Mouse (Mus musculus): Measurements from ENCODE around the gene Prdm2. TPM values are rescaled to one million over a fixed set of nuclear protein-coding genes. Genes with fewer than 3 reads are reported as not detected.

Gene Prdm2
- polyA plus RNA-seq (2012) = 0.29 and 0.59 TPM in 2 replicates

DNA sequence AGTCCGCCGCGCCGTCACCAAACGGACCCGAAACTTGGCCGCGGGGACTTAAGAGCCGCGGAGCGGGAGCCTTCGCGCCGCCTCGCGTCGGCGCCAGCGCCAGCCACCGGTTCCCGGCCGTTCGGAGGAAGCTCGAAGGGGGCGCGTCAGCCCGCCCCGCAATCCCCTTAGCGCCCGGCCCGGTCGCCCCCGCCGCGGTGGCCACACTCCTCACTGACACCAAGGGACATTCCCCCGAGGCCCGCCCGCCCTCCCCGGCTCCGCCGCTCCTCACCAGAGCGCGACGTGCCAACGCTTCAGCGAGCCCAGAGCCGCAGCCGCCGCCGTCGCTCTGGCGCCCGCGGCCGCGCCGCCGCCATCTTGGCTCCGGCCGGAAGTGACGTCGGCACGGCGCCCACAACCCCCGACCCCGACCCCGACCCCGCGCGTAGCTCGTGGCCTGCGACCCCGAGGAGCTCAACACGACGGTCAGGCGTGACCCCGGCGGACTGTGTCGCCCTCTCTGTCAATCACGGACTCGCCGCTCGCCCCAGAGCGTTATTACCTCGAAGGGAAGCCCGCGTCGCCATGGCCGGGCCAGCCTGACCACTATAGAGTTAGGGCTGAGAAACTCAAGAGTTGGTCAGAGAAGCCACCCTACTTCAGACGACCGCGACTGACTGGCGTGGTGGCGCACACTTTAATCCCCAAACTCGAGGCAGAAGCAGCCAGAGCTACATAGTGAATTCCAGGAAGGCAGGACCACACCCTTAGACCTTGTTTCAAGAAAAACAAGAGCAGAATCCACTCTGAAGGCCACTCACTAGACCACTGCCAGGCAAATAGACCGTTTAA lies at the start of gene Prdm2:
Gene Prdm2, minus strand, starts transcription at position 655 of the 834 bp plus-strand sequence.
- TF ChIP-seq GATA1 (IDR thresholded peaks at IDR 0.05; ENCODE audit: low read length) (no peak), TAL1 (IDR thresholded peaks at IDR 0.05; ENCODE audit: low read length) (no peak)
- peak within 1 kb of the TSS; percentile 87 for H3K4me3 ChIP-seq (replicated peaks)
- H3K36me3 ChIP-seq (ENCODE audit: control insufficient read depth) = peaks cover 3% of the 10 kb centered on the region
- no peaks in the 10 kb centered on the region for H3K9me3 ChIP-seq (ENCODE audit: control insufficient read depth, low read length)
- peaks cover 24% of the 10 kb centered on the region for H3K4me1 ChIP-seq (ENCODE audit: control insufficient read depth)
- peaks cover 6% of the 10 kb centered on the region for H3K27me3 ChIP-seq (ENCODE audit: control insufficient read depth)

DNA sequence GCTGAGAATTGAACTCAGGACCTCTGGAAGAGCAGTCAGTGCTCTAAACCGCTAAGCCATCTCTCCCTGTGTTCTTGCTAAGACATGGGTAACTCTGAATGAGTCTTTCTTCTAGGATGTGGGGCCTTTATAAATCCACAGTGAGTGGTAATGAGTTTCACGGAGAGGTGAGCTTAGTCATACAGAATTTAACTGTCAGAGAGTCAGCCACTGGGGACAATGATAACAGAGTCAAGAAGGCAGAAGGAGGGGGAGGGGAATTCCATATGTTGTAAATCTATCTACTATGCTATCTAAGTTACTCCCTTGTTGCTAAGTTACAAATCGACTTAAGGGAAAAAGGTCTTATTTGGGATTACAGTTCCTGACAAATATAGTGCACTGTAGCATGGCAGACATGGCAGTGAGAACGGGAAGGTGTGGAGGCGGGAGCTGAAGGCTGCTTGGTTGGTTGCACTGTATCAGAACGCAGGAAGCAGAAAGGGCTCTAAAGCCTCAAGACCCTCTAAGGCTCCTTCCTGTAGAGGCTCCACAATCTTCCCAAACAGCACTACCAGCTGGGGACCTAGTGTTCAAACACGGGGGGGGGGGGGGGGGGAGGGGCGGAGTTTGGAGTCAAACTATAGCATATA lies 47.0 kb upstream of the Prdm2 start:
- TF ChIP-seq TAL1 (IDR thresholded peaks at IDR 0.05; ENCODE audit: low read length) (no peak), GATA1 (IDR thresholded peaks at IDR 0.05; ENCODE audit: low read length) (no peak)
- Histone ChIP-seq H3K9me3 (ENCODE audit: control insufficient read depth, low read length) (no peaks in the 10 kb centered on the region), H3K4me3 (replicated peaks) (no peak overlapping the region), H3K36me3 (ENCODE audit: control insufficient read depth) (no peaks in the 10 kb centered on the region), H3K27me3 (ENCODE audit: control insufficient read depth) (no peaks in the 10 kb centered on the region), H3K4me1 (ENCODE audit: control insufficient read depth) (no peaks in the 10 kb centered on the region; the same call in none of the 2 replicates)

DNA sequence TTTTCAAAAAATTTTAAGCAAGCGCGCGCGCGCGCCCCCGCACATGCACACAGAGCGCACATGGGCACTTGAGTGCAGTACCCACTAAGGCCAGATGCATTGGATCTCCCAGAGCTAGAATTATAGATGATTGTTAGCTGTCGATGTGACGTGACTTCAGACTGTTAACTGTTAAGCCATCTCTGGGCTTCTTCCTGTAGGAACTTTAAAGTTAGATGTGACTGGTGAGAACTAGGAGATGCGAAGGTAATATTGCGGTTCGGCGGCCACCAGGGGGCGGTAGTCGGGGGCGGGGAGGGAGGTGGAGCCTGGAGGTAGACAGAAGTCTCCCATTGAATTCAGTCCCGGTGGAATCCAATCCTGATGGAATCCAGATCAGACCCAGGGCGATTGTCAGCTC lies 45.7 kb upstream of the Prdm2 start:
- Histone ChIP-seq H3K4me1 (ENCODE audit: control insufficient read depth) (no peaks in the 10 kb centered on the region; the same call in none of the 2 replicates), H3K36me3 (ENCODE audit: control insufficient read depth) (no peaks in the 10 kb centered on the region), H3K4me3 (replicated peaks) (no peak overlapping the region), H3K9me3 (ENCODE audit: control insufficient read depth, low read length) (no peaks in the 10 kb centered on the region), H3K27me3 (ENCODE audit: control insufficient read depth) (no peaks in the 10 kb centered on the region)
- no peak for TF ChIP-seq TAL1 (IDR thresholded peaks at IDR 0.05; ENCODE audit: low read length)
- no peak for TF ChIP-seq GATA1 (IDR thresholded peaks at IDR 0.05; ENCODE audit: low read length)

DNA sequence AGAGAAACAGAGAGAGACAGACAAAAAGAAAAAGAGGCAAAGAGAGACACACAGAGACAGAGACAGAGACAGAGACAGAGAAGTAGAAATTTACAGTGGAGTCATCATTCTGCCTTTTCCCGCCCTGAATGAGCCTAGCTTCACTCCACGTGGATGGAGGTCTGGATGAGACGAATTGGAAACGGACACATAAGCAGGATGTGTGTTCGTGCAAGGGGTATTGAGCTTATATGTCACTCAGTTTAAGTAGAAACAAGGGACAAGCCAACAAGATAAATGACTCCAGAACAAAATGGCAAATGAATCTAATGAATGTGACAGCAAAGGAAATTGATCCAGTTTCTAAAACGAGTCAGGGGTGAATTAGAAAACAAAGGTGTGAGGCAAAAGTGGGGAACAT lies 45.2 kb upstream of the Prdm2 start:
- Histone ChIP-seq H3K9me3 (ENCODE audit: control insufficient read depth, low read length) (peaks cover 5% of the 10 kb centered on the region), H3K27me3 (ENCODE audit: control insufficient read depth) (no peaks in the 10 kb centered on the region), H3K4me1 (ENCODE audit: control insufficient read depth) (no peaks in the 10 kb centered on the region; the same call in none of the 2 replicates), H3K36me3 (ENCODE audit: control insufficient read depth) (no peaks in the 10 kb centered on the region), H3K4me3 (replicated peaks) (no peak overlapping the region)
- TF ChIP-seq TAL1 (IDR thresholded peaks at IDR 0.05; ENCODE audit: low read length) (no peak), GATA1 (IDR thresholded peaks at IDR 0.05; ENCODE audit: low read length) (no peak)

DNA sequence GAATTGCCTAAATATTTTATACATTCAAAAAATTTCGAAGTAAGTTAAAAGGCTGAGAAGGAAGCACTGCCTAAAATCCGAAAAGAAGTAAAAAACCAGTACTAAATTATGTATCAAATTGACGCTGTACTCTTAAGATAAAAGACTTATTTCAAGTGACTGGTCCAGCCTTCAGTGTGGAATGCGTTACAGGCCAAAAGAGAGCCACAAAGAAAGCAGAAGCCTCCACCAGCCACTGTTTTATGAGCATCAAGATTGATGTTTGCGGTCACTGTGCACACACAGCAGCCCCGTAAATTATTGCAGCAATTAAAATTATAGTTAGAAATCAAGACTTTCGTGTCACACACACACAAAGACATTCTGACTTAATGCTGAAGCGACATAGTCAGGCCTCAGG lies 42.7 kb upstream of the Prdm2 start:
- no peak overlapping the region for H3K4me3 ChIP-seq (replicated peaks)
- TF ChIP-seq GATA1 (IDR thresholded peaks at IDR 0.05; ENCODE audit: low read length) (no peak), TAL1 (IDR thresholded peaks at IDR 0.05; ENCODE audit: low read length) (no peak)

DNA sequence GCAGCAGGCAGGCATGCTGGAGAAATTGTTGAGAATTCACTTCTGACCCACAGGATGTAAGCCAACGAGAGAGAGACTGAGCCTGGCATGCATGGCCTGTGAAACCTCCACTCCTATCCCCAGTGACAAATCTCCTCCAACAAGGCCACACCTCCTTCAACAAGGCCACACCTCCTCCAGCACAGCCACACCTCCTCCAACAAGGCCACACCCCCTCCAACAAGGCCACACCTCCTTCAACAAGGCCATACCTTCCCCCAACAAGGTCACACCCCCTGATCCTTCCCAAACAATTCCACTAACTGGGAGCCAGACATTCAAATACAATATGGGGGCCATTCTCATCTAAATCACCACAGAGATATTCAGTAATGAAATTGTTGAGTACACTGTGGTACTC lies 40.6 kb upstream of the Prdm2 start:
- Histone ChIP-seq H3K4me1 (ENCODE audit: control insufficient read depth) (no peaks in the 10 kb centered on the region), H3K36me3 (ENCODE audit: control insufficient read depth) (no peaks in the 10 kb centered on the region), H3K27me3 (ENCODE audit: control insufficient read depth) (no peaks in the 10 kb centered on the region), H3K9me3 (ENCODE audit: control insufficient read depth, low read length) (peaks cover 7% of the 10 kb centered on the region), H3K4me3 (replicated peaks) (no peak overlapping the region)
- TF ChIP-seq TAL1 (IDR thresholded peaks at IDR 0.05; ENCODE audit: low read length) = no peak
- TF ChIP-seq GATA1 (IDR thresholded peaks at IDR 0.05; ENCODE audit: low read length) = no peak

More for the DNA sequence above, 42.7 kb upstream of the Prdm2 start:
- H3K27me3 ChIP-seq (ENCODE audit: control insufficient read depth) = no peaks in the 10 kb centered on the region
- H3K9me3 ChIP-seq (ENCODE audit: control insufficient read depth, low read length) = peaks cover 7% of the 10 kb centered on the region
- H3K36me3 ChIP-seq (ENCODE audit: control insufficient read depth) = no peaks in the 10 kb centered on the region
- H3K4me1 ChIP-seq (ENCODE audit: control insufficient read depth) = no peaks in the 10 kb centered on the region; the same call in none of the 2 replicates

DNA sequence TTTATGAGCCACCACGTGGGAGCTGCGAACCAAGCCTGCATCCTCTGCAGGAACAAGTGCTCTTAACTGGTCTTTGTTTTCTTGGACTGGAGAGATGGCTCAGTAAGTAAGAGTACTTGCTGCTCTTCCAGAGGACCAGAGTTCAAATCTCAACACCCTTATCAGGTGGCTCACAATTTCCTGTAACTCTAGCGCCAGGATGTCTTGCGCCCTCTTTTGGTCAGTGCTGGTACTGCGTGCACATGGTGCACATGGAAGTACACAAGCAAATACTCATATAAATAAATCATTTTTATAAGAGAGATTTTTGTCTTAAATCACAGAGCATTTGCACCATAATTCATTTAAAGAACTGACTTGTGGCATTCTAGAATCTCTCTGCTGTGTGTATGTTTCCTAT lies 35.3 kb upstream of the Prdm2 start:
- Histone ChIP-seq H3K4me3 (replicated peaks) (no peak overlapping the region), H3K36me3 (ENCODE audit: control insufficient read depth) (no peaks in the 10 kb centered on the region), H3K9me3 (ENCODE audit: control insufficient read depth, low read length) (peaks cover 2% of the 10 kb centered on the region; the same call in 1 of the 2 replicates), H3K27me3 (ENCODE audit: control insufficient read depth) (no peaks in the 10 kb centered on the region), H3K4me1 (ENCODE audit: control insufficient read depth) (no peaks in the 10 kb centered on the region)
- TF ChIP-seq TAL1 (IDR thresholded peaks at IDR 0.05; ENCODE audit: low read length) = no peak
- no peak for TF ChIP-seq GATA1 (IDR thresholded peaks at IDR 0.05; ENCODE audit: low read length)

DNA sequence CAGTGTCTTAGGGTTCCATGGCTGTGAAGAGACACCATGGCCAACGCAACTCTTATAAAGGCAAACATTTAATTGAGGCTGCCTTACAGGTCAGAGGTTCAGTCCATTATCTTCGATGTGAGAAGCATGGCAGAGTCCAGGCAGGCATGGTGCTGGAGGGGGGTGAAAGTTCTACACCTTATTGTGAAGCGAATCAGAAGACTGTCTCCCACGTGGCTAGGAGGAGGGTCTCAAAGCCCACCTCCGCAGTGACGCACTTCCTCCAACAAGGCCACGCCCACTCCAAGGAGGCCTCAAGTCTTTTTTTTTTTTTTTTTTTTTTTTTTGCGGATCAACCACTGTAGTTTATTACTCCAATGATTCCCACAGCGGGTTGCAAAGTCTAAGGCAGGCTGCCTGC lies 28.5 kb upstream of the Prdm2 start:
- Histone ChIP-seq H3K4me3 (replicated peaks) (no peak overlapping the region), H3K36me3 (ENCODE audit: control insufficient read depth) (no peaks in the 10 kb centered on the region), H3K9me3 (ENCODE audit: control insufficient read depth, low read length) (no peaks in the 10 kb centered on the region), H3K27me3 (ENCODE audit: control insufficient read depth) (no peaks in the 10 kb centered on the region), H3K4me1 (ENCODE audit: control insufficient read depth) (no peaks in the 10 kb centered on the region; the same call in 1 of the 2 replicates)
- TF ChIP-seq TAL1 (IDR thresholded peaks at IDR 0.05; ENCODE audit: low read length) (no peak), GATA1 (IDR thresholded peaks at IDR 0.05; ENCODE audit: low read length) (no peak)

DNA sequence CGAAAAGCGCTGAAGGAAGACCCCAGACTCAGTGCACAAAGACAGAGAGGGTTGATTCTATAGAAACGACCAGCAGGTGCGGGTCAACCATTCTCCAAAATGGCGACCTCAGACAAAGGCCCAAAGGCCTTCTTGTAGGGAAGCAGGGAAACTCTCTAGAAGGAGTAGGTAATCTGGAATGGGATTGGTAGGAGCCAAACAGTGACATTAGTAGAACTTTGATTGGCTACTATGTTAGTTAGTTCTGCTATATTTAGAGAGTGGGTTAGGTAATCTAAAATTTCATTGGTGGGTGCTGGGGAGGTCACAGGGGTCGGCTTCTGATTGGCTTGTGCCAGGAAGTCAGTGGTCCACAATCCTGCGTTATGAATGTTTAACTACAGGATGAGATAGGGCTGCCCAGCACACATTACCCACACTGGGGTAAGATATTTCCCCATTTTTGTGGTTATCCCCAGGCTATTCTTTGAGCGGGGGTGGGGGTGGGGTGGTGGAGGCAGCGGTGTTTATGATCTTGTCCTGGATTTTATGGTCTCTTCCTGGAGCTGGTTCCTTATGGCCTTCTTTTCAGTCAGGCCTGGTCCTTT lies 26.9 kb upstream of the Prdm2 start:
- H3K4me3 ChIP-seq (replicated peaks) = no peak overlapping the region
- no peaks in the 10 kb centered on the region for H3K9me3 ChIP-seq (ENCODE audit: control insufficient read depth, low read length)
- H3K4me1 ChIP-seq (ENCODE audit: control insufficient read depth) = no peaks in the 10 kb centered on the region; the same call in 1 of the 2 replicates
- H3K36me3 ChIP-seq (ENCODE audit: control insufficient read depth) = no peaks in the 10 kb centered on the region
- H3K27me3 ChIP-seq (ENCODE audit: control insufficient read depth) = no peaks in the 10 kb centered on the region
- TF ChIP-seq TAL1 (IDR thresholded peaks at IDR 0.05; ENCODE audit: low read length) (no peak), GATA1 (IDR thresholded peaks at IDR 0.05; ENCODE audit: low read length) (no peak)
